Comparison of ENCODE assay signal across 14 mouse cellular contexts in the genomic region with DNA sequence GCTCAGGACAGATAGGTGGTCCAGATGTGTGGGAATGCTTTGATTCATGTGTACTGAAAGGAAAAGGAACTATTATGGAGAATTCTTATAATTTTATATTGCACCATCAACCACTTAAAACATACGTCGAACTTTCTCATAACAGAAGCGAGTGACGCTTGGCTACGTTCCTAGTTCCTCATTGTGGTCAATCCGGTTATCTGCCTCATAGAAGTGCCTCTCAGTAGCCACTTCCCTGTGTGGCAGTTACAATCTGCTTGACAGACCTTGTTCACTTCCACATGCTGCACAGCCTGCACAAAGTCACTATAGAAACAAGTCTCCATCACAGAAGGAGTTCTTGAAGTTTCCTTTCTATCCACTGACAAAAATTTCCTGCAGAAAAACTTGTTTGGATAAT. TPM values are rescaled to one million over a fixed set of nuclear protein-coding genes. Genes with fewer than 3 reads are reported as not detected.
DNase-seq lines count a peak whose midpoint lies in the region; ATAC-seq and TF ChIP-seq lines count a peak whose summit lies in the region.
"Had no signal": no experiment of that assay in that cellular context is flagged by ENCODE, and none has a peak within 500 bp of the region (broad histone marks: within the 10 kb centered on the region; RNA-seq: fewer than 3 reads in every experiment).

No protein-coding gene starts in this region.

- H3K27me3 ChIP-seq in heart, embryonic 11.5 days (ENCODE audit: control insufficient read depth, insufficient read depth, low read length), result no peaks in the 10 kb centered on the region
- no peaks in the 10 kb centered on the region for H3K27me3 ChIP-seq in neural tube, embryonic 15.5 days (replicated peaks)
- H3K27me3 ChIP-seq: neural tube, embryonic 13.5 days had no signal

- ATAC-seq in heart, embryonic 11.5 days (replicated peaks; ENCODE audit: insufficient number of reproducible peaks, low FRiP score, low TSS enrichment), result no peak
- ATAC-seq in neural tube, embryonic 15.5 days (ENCODE audit: low FRiP score), result no peak
- ATAC-seq: inflammation-experienced regulatory T-cells, adult 6 months had no signal

- 68% methylated on average over 6 of the region's 6 CpGs for WGBS in heart, embryonic 11.5 days (ENCODE audit: insufficient replicate concordance)
- 50% methylated on average over 6 of the region's 6 CpGs for whole genome bisulfite sequencing in lung, adult 2 months
- WGBS in neural tube, embryonic 15.5 days, result 72% methylated on average over 6 of the region's 6 CpGs

- no peak overlapping the region for H3K27ac ChIP-seq in heart, embryonic 11.5 days (ENCODE audit: low read depth, low read length)
- no peak overlapping the region for H3K27ac ChIP-seq in neural tube, embryonic 15.5 days (replicated peaks)
- H3K27ac ChIP-seq: forebrain, embryonic 10.5 days; heart, adult 2 months; neural tube, embryonic 13.5 days had no signal

- TF ChIP-seq POLR2A in lung, adult 2 months (IDR thresholded peaks at IDR 0.05; ENCODE audit: borderline replicate concordance, extremely low read depth, low read depth, low read length), result no peak

- intact Hi-C loops in heart, postnatal 10 days (cut with DNase I), result no loop called here

- no peak overlapping the region for H3K9ac ChIP-seq in heart, embryonic 11.5 days (ENCODE audit: low read depth, low read length)
- H3K9ac ChIP-seq in neural tube, embryonic 15.5 days (replicated peaks), result no peak overlapping the region
- H3K9ac ChIP-seq: neural tube, embryonic 13.5 days had no signal

- peak; percentile 6 to 22 for DNase-seq in heart, postnatal 10 days
- DNase-seq in MEL-GATA-1-ER (ENCODE audit: extremely low read depth, low read depth), result peak; percentile 92
- DNase-seq in lung, adult 2 months, result peak; percentile 7
- peak; percentile 1 for DNase-seq in naive thymus-derived CD4-positive, alpha-beta T cell, adult 2 months (ENCODE audit: low read depth)
- DNase-seq in thymus, adult 18-20 months, result no peak
- no peak for DNase-seq in thymus, postnatal 4 days
- DNase-seq: cerebellum, postnatal 36 days; thymus, postnatal 36 days had no signal

- H3K9me3 ChIP-seq in heart, embryonic 11.5 days (replicated peaks; ENCODE audit: control insufficient read depth, low read length), result no peaks in the 10 kb centered on the region
- H3K9me3 ChIP-seq in neural tube, embryonic 15.5 days (replicated peaks), result no peaks in the 10 kb centered on the region
- H3K9me3 ChIP-seq: forebrain, embryonic 10.5 days; neural tube, embryonic 13.5 days had no signal

- H3K4me1 ChIP-seq in heart, embryonic 11.5 days (ENCODE audit: control insufficient read depth, insufficient read depth, low read length), result no peaks in the 10 kb centered on the region
- H3K4me1 ChIP-seq in lung, adult 2 months (ENCODE audit: control insufficient read depth, insufficient read depth, low read length), result no peaks in the 10 kb centered on the region
- H3K4me1 ChIP-seq in neural tube, embryonic 15.5 days, result peaks cover 13% of the 10 kb centered on the region

- no peak for TF ChIP-seq CTCF in lung, adult 2 months (IDR thresholded peaks at IDR 0.05; ENCODE audit: insufficient read depth, low read length)

- no peak overlapping the region for H3K4me3 ChIP-seq in heart, embryonic 11.5 days (ENCODE audit: low read depth, low read length)
- H3K4me3 ChIP-seq in lung, adult 2 months (replicated peaks; ENCODE audit: extremely low read depth, low read depth, low read length), result no peak overlapping the region
- no peak overlapping the region for H3K4me3 ChIP-seq in neural tube, embryonic 15.5 days (replicated peaks)
- H3K4me3 ChIP-seq: forebrain, embryonic 10.5 days; heart, adult 2 months; neural tube, embryonic 13.5 days had no signal

- no peaks in the 10 kb centered on the region for H3K36me3 ChIP-seq in heart, embryonic 11.5 days (ENCODE audit: control insufficient read depth, insufficient read depth, low read length)
- H3K36me3 ChIP-seq in neural tube, embryonic 15.5 days, result no peaks in the 10 kb centered on the region
- H3K36me3 ChIP-seq: forebrain, embryonic 10.5 days; neural tube, embryonic 13.5 days had no signal

- H3K4me2 ChIP-seq in heart, embryonic 11.5 days, result no peak overlapping the region
- H3K4me2 ChIP-seq in neural tube, embryonic 15.5 days, result no peak overlapping the region
- H3K4me2 ChIP-seq: neural tube, embryonic 13.5 days had no signal

RNA-seq across cellular contexts. Expression of gene Htr7, which starts 51.0 kb away (rescaled TPM):
- total RNA-seq in heart, postnatal 10 days (2021), result under 1 TPM; 0.50 to 0.52 TPM
- not detected in 2 replicates for polyA plus RNA-seq in heart, embryonic 11.5 days (2014; fragmentation: Nextera tagmentation; extraction: Ambion mirVana)
- 0.19 and 0.43 TPM in 2 replicates for polyA plus RNA-seq in lung, adult 2 months (2012; rRNA removed)
- 20.5 and 23.8 TPM in 2 replicates for polyA plus RNA-seq in neural tube, embryonic 15.5 days (2015; fragmentation: Nextera tagmentation; extraction: Ambion mirVana)
- polyA plus RNA-seq: inflammation-experienced regulatory T-cells, adult 6 months had no signal

Comparison
In these comparisons a context has a peak if more than half of its experiments do, and no peak if none do; other contexts are left out.
1. DNase-seq: peak in heart, postnatal 10 days (2 of 2), MEL-GATA-1-ER (single experiment), lung, adult 2 months (single experiment) and naive thymus-derived CD4-positive, alpha-beta T cell, adult 2 months (single experiment); none in thymus, adult 18-20 months (0 of 2) and thymus, postnatal 4 days (single experiment).
2. RNA of gene Htr7, which starts 51.0 kb away (polyA plus RNA-seq): 20.5 to 23.8 TPM in neural tube, embryonic 15.5 days; 0.19 to 0.43 TPM in lung, adult 2 months and not detected in heart, embryonic 11.5 days; every median in the first group is over 10 times any median in the second.